Mouse (Mus musculus) megakaryocyte-erythroid progenitor cell, adult 5-6 weeks (primary cell): ENCODE data around the gene Thra. TPM values are rescaled to one million over a fixed set of nuclear protein-coding genes. Genes with fewer than 3 reads are reported as not detected.

Experiments used
- ATAC-seq: replicated peaks from 2 replicates; pipeline ENCODE4 v1.8.0; 2016; ENCODE audit warnings: mild to moderate bottlenecking, inconsistent platforms; ENCODE audit not compliant: severe bottlenecking, poor library complexity, low FRiP score, low TSS enrichment
- total RNA-seq, 2 experiments: library from RNA; stranded (forward) in 1 of 2; stranded (reverse) in 1 of 2; fragments of 200-1000, 215-1000 nt in 1 of 2; fragments of >200 nt in 1 of 2; fragmentation: Nextera tagmentation in 1 of 2; gene quantifications; 2 replicates each; pipeline ENCODE4 v1.2.3; 2014 to 2017

The Thra gene
- total RNA-seq, 2 experiments from 2014 or later: 20.4 to 51.0 TPM

- ATAC-seq: no peak
Observed at GRCm38 (mm10) chr11:98755726-98756380, 15.4 kb downstream of the Thra start.

GRCm38 (mm10) chr11:98756711-98757110 lies 16.3 kb downstream of the Thra start:
- no peak for ATAC-seq

- no peak for ATAC-seq
Observed at GRCm38 (mm10) chr11:98761939-98762338, 21.5 kb downstream of the Thra start.

- no peak for ATAC-seq
Observed at GRCm38 (mm10) chr11:98762756-98763501, 22.5 kb downstream of the Thra start.

- no peak for ATAC-seq
Observed at GRCm38 (mm10) chr11:98763502-98763861, 23.0 kb downstream of the Thra start.

GRCm38 (mm10) chr11:98764091-98764490 lies 23.7 kb downstream of the Thra start:
- no peak for ATAC-seq

GRCm38 (mm10) chr11:98764746-98765145 lies 24.3 kb downstream of the Thra start:
- ATAC-seq: no peak

- peak; percentile 20; the same call in 1 of the 2 replicates for ATAC-seq
Observed at GRCm38 (mm10) chr11:98765421-98766309, 25.2 kb downstream of the Thra start.

- ATAC-seq: no peak
Observed at GRCm38 (mm10) chr11:98766346-98766745, 25.9 kb downstream of the Thra start.

GRCm38 (mm10) chr11:98766816-98767215 lies 26.4 kb downstream of the Thra start:
- ATAC-seq: no peak

GRCm38 (mm10) chr11:98767276-98767675 lies 26.8 kb downstream of the Thra start:
- 0 out of 2 replicates have a peak, but pooled peaks have one; percentile 19 for ATAC-seq

- no peak for ATAC-seq
Observed at GRCm38 (mm10) chr11:98767713-98768112, 27.3 kb downstream of the Thra start.

GRCm38 (mm10) chr11:98768127-98769006 lies 27.9 kb downstream of the Thra start:
- peak; percentile 28; the same call in 1 of the 2 replicates for ATAC-seq

- ATAC-seq: no peak
Observed at GRCm38 (mm10) chr11:98769007-98769954, 28.8 kb downstream of the Thra start.

- ATAC-seq: no peak
Observed at GRCm38 (mm10) chr11:98770096-98770975, 29.9 kb downstream of the Thra start.

GRCm38 (mm10) chr11:98771131-98771530 lies 30.7 kb downstream of the Thra start:
- ATAC-seq: no peak
